Mouse (Mus musculus): ENCODE measurements at regions not wholly inside any gene's neighbourhood (a gene's known extent, or its start where the extent isn't known, plus 50 kb on each side); places are given as distances from the start of the nearest gene placed in this dataset.

GRCm38 (mm10) chr13:82280744-82281143 lies 497.9 kb downstream of the Cetn3 start:
- no peaks in the 10 kb centered on the region for H3K79me2 ChIP-seq (ENCODE audit: control insufficient read depth, insufficient read depth)
- no peaks in the 10 kb centered on the region for H3K79me3 ChIP-seq (ENCODE audit: low read depth)
- no peaks in the 10 kb centered on the region for H3K36me3 ChIP-seq (ENCODE audit: control insufficient read depth, insufficient read depth)
- no peak overlapping the region for H3ac ChIP-seq (ENCODE audit: control insufficient read depth, insufficient read length, low read depth)
- no peak overlapping the region for H3K4me3 ChIP-seq (ENCODE audit: insufficient read depth, poor library complexity, severe bottlenecking)
- TF ChIP-seq CEBPB (IDR thresholded peaks at IDR 0.05; ENCODE audit: low read depth): no peak
- no peak for TF ChIP-seq MYOD1 (IDR thresholded peaks at IDR 0.05; ENCODE audit: control insufficient read depth, insufficient read length, low read depth)
- no peak for TF ChIP-seq FOSL1 (IDR thresholded peaks at IDR 0.05; ENCODE audit: insufficient read depth, low read length, poor library complexity, severe bottlenecking)
- TF ChIP-seq USF1 (IDR thresholded peaks at IDR 0.05; ENCODE audit: low read depth): no peak
- no peak for TF ChIP-seq CTCF (IDR thresholded peaks at IDR 0.05; ENCODE audit: control insufficient read depth, insufficient read depth, insufficient read length)
- no peak for TF ChIP-seq MAX (IDR thresholded peaks at IDR 0.05)
- no peak for TF ChIP-seq MYOG (IDR thresholded peaks at IDR 0.05; ENCODE audit: control insufficient read depth, extremely low read depth, insufficient read length)
- no peaks in the 10 kb centered on the region for H3K27me3 ChIP-seq (ENCODE audit: control insufficient read depth, insufficient read depth, insufficient read length)

GRCm38 (mm10) chr13:82295834-82296233 lies 513.0 kb downstream of the Cetn3 start:
- no peaks in the 10 kb centered on the region for H3K79me3 ChIP-seq (ENCODE audit: low read depth)
- no peak overlapping the region for H3ac ChIP-seq (ENCODE audit: control insufficient read depth, insufficient read length, low read depth)
- TF ChIP-seq MAX (IDR thresholded peaks at IDR 0.05): no peak
- TF ChIP-seq CEBPB (IDR thresholded peaks at IDR 0.05; ENCODE audit: low read depth): no peak
- TF ChIP-seq USF1 (IDR thresholded peaks at IDR 0.05; ENCODE audit: low read depth): no peak
- TF ChIP-seq FOSL1 (IDR thresholded peaks at IDR 0.05; ENCODE audit: insufficient read depth, low read length, poor library complexity, severe bottlenecking): no peak
- no peak for TF ChIP-seq MYOG (IDR thresholded peaks at IDR 0.05; ENCODE audit: control insufficient read depth, extremely low read depth, insufficient read length)
- no peak for TF ChIP-seq MYOD1 (IDR thresholded peaks at IDR 0.05; ENCODE audit: control insufficient read depth, insufficient read length, low read depth)
- no peak for TF ChIP-seq CTCF (IDR thresholded peaks at IDR 0.05; ENCODE audit: control insufficient read depth, insufficient read depth, insufficient read length)
- H3K79me2 ChIP-seq (ENCODE audit: control insufficient read depth, insufficient read depth): no peaks in the 10 kb centered on the region
- no peaks in the 10 kb centered on the region for H3K27me3 ChIP-seq (ENCODE audit: control insufficient read depth, insufficient read depth, insufficient read length)
- no peaks in the 10 kb centered on the region for H3K36me3 ChIP-seq (ENCODE audit: control insufficient read depth, insufficient read depth)
- H3K4me3 ChIP-seq (ENCODE audit: insufficient read depth, poor library complexity, severe bottlenecking): no peak overlapping the region

GRCm38 (mm10) chr13:82304227-82304626 lies 521.4 kb downstream of the Cetn3 start:
- Histone ChIP-seq H3K4me3 (ENCODE audit: insufficient read depth, poor library complexity, severe bottlenecking) (no peak overlapping the region), H3K79me3 (ENCODE audit: low read depth) (no peaks in the 10 kb centered on the region), H3ac (ENCODE audit: control insufficient read depth, insufficient read length, low read depth) (no peak overlapping the region), H3K36me3 (ENCODE audit: control insufficient read depth, insufficient read depth) (no peaks in the 10 kb centered on the region), H3K79me2 (ENCODE audit: control insufficient read depth, insufficient read depth) (no peaks in the 10 kb centered on the region), H3K27me3 (ENCODE audit: control insufficient read depth, insufficient read depth, insufficient read length) (no peaks in the 10 kb centered on the region)
- TF ChIP-seq CEBPB (IDR thresholded peaks at IDR 0.05; ENCODE audit: low read depth) (no peak), CTCF (IDR thresholded peaks at IDR 0.05; ENCODE audit: control insufficient read depth, insufficient read depth, insufficient read length) (no peak)

- no peak overlapping the region for H3K4me3 ChIP-seq (ENCODE audit: insufficient read depth, poor library complexity, severe bottlenecking)
- TF ChIP-seq USF1 (IDR thresholded peaks at IDR 0.05; ENCODE audit: low read depth) (no peak), MYOG (IDR thresholded peaks at IDR 0.05; ENCODE audit: control insufficient read depth, extremely low read depth, insufficient read length) (no peak), FOSL1 (IDR thresholded peaks at IDR 0.05; ENCODE audit: insufficient read depth, low read length, poor library complexity, severe bottlenecking) (no peak), CEBPB (IDR thresholded peaks at IDR 0.05; ENCODE audit: low read depth) (no peak), MAX (IDR thresholded peaks at IDR 0.05) (no peak), CTCF (IDR thresholded peaks at IDR 0.05; ENCODE audit: control insufficient read depth, insufficient read depth, insufficient read length) (no peak), MYOD1 (IDR thresholded peaks at IDR 0.05; ENCODE audit: control insufficient read depth, insufficient read length, low read depth) (no peak)
These were observed 522.2 kb downstream of the Cetn3 start for GRCm38 (mm10) chr13:82305076-82305475.

GRCm38 (mm10) chr13:82308336-82308735 lies 525.5 kb downstream of the Cetn3 start:
- H3ac ChIP-seq (ENCODE audit: control insufficient read depth, insufficient read length, low read depth): no peak overlapping the region
- H3K4me3 ChIP-seq (ENCODE audit: insufficient read depth, poor library complexity, severe bottlenecking): no peak overlapping the region
- no peaks in the 10 kb centered on the region for H3K36me3 ChIP-seq (ENCODE audit: control insufficient read depth, insufficient read depth)
- no peaks in the 10 kb centered on the region for H3K79me3 ChIP-seq (ENCODE audit: low read depth)
- TF ChIP-seq FOSL1 (IDR thresholded peaks at IDR 0.05; ENCODE audit: insufficient read depth, low read length, poor library complexity, severe bottlenecking): no peak
- no peak for TF ChIP-seq CEBPB (IDR thresholded peaks at IDR 0.05; ENCODE audit: low read depth)
- no peak for TF ChIP-seq MYOD1 (IDR thresholded peaks at IDR 0.05; ENCODE audit: control insufficient read depth, insufficient read length, low read depth)
- no peak for TF ChIP-seq USF1 (IDR thresholded peaks at IDR 0.05; ENCODE audit: low read depth)
- no peak for TF ChIP-seq MAX (IDR thresholded peaks at IDR 0.05)
- no peak for TF ChIP-seq MYOG (IDR thresholded peaks at IDR 0.05; ENCODE audit: control insufficient read depth, extremely low read depth, insufficient read length)
- no peak for TF ChIP-seq CTCF (IDR thresholded peaks at IDR 0.05; ENCODE audit: control insufficient read depth, insufficient read depth, insufficient read length)
- H3K27me3 ChIP-seq (ENCODE audit: control insufficient read depth, insufficient read depth, insufficient read length): no peaks in the 10 kb centered on the region
- H3K79me2 ChIP-seq (ENCODE audit: control insufficient read depth, insufficient read depth): no peaks in the 10 kb centered on the region

More at GRCm38 (mm10) chr13:82305076-82305475, 522.2 kb downstream of the Cetn3 start:
- no peaks in the 10 kb centered on the region for H3K36me3 ChIP-seq (ENCODE audit: control insufficient read depth, insufficient read depth)
- no peaks in the 10 kb centered on the region for H3K79me2 ChIP-seq (ENCODE audit: control insufficient read depth, insufficient read depth)
- H3K79me3 ChIP-seq (ENCODE audit: low read depth): no peaks in the 10 kb centered on the region
- H3ac ChIP-seq (ENCODE audit: control insufficient read depth, insufficient read length, low read depth): no peak overlapping the region
- H3K27me3 ChIP-seq (ENCODE audit: control insufficient read depth, insufficient read depth, insufficient read length): no peaks in the 10 kb centered on the region

- Histone ChIP-seq H3ac (ENCODE audit: control insufficient read depth, insufficient read length, low read depth) (no peak overlapping the region), H3K79me2 (ENCODE audit: control insufficient read depth, insufficient read depth) (no peaks in the 10 kb centered on the region), H3K27me3 (ENCODE audit: control insufficient read depth, insufficient read depth, insufficient read length) (no peaks in the 10 kb centered on the region), H3K36me3 (ENCODE audit: control insufficient read depth, insufficient read depth) (no peaks in the 10 kb centered on the region), H3K79me3 (ENCODE audit: low read depth) (no peaks in the 10 kb centered on the region), H3K4me3 (ENCODE audit: insufficient read depth, poor library complexity, severe bottlenecking) (no peak overlapping the region)
- TF ChIP-seq CTCF (IDR thresholded peaks at IDR 0.05; ENCODE audit: control insufficient read depth, insufficient read depth, insufficient read length): no peak
- TF ChIP-seq CEBPB (IDR thresholded peaks at IDR 0.05; ENCODE audit: low read depth): no peak
- TF ChIP-seq MYOG (IDR thresholded peaks at IDR 0.05; ENCODE audit: control insufficient read depth, extremely low read depth, insufficient read length): no peak
- TF ChIP-seq FOSL1 (IDR thresholded peaks at IDR 0.05; ENCODE audit: insufficient read depth, low read length, poor library complexity, severe bottlenecking): no peak
- TF ChIP-seq MAX (IDR thresholded peaks at IDR 0.05): no peak
These were observed 533.8 kb downstream of the Cetn3 start for GRCm38 (mm10) chr13:82316573-82317202.

Data from C2C12 (cell line).